Mouse (Mus musculus) B cell, adult 67 days (primary cell): ENCODE results near the gene Mettl25. TPM values are rescaled to one million over a fixed set of nuclear protein-coding genes. Genes with fewer than 3 reads are reported as not detected.

Experiments
- total RNA-seq, 2 experiments: library from RNA; stranded (reverse); gene quantifications; 4 replicates each; pipeline ENCODE4 v1.2.4; 2023

Mettl25 gene
- total RNA-seq, result 10 to 100 TPM; 16.0 to 19.2 TPM

DNA sequence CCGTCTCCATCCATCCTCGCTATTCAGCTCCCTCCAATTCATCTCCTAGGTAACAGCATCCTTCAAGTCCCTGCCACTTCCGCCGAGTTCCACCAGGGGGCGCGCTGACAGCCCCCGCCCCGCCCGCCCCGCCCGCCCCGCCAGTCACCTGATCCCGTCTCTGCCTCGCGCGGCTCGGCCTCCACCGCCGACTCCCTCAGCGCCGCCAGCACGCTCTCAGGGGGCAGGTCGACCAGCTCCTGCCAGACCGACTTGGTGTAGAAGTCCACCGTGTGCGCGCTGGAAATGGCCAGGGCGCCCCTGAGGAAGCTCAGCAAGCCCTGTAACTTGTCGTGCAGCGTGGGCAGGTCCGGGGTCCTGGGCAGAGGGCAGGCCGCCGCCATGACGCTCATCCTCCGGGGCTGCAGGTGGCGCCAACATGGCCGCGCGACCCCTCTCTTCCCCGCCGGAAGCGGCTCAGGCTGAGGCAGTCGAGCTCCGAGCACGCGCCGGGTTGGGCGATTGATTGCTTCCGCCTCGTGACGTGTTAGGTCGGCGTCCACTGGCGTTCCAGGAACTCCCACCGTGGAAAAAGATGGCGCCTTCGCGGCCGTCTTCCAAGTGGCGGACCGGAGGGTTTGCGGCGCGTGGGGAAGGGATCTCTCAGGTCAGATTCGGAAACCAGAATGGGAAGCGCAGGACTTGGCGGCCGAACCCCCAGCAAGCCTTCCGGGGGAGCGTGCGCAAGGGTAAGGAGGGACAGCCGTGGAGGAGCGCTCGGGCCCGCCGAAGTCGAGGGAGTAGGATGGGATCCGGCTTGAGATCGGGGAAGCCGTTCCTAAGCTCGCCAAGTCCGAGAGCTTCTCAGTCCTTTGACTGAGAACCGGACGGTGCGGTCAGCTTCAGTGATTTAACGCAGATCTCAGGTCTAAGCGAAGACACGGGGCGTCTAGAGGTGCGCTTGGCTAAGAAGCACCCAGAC lies at the start of gene Mettl25, which contains the start of gene Ccdc59:
TSS of gene Mettl25 (minus strand) at position 453 of the 961 bp plus-strand sequence.
TSS of gene Ccdc59 (plus strand) at position 140 of the 961 bp plus-strand sequence.

Other genes starting within 250 kb of the Mettl25 start
- gene Ccdc59, start 313 bp downstream of the Mettl25 start, total RNA-seq, result 10 to 100 TPM; 43.3 to 46.1 TPM